Mouse (Mus musculus) cerebellum, postnatal 10 days (tissue): ENCODE data around the gene Mgarp.
"Not testable (repeated sequence)": the region's sequence is repeated elsewhere in the genome, so short reads cannot be mapped to it uniquely, and the experiment has no call there.

ENCODE experiments used
- DNase-seq, 2 experiments: peaks; one replicate each; pipeline ENCODE4 v3.0.0; 2021; ENCODE audit warnings: mixed read lengths in 2 of 2

The Mgarp gene

GRCm38 (mm10) chr3:51364703-51365516, 31.6 kb downstream of the Mgarp start:
- DNase-seq: peak; percentile 86 to 88

GRCm38 (mm10) chr3:51361066-51361465, 35.5 kb downstream of the Mgarp start:
- no peak for DNase-seq

GRCm38 (mm10) chr3:51359558-51360307, 36.8 kb downstream of the Mgarp start:
- no peak for DNase-seq

GRCm38 (mm10) chr3:51358660-51359557, 37.6 kb downstream of the Mgarp start:
- peak; percentile 50 to 52 for DNase-seq

GRCm38 (mm10) chr3:51358181-51358580, 38.4 kb downstream of the Mgarp start:
- peak; percentile 61 to 64 for DNase-seq

- no peak for DNase-seq
Observed at GRCm38 (mm10) chr3:51357624-51358023, 38.9 kb downstream of the Mgarp start.

GRCm38 (mm10) chr3:51357078-51357477, 39.5 kb downstream of the Mgarp start:
- DNase-seq: no peak

GRCm38 (mm10) chr3:51354956-51355355, 41.6 kb downstream of the Mgarp start:
- DNase-seq: not testable (repeated sequence)

GRCm38 (mm10) chr3:51354034-51354427, 42.5 kb downstream of the Mgarp start:
- no peak for DNase-seq

- DNase-seq: peak; percentile 57 to 70
Observed at GRCm38 (mm10) chr3:51353325-51354033, 43.1 kb downstream of the Mgarp start.

- no peak for DNase-seq
Observed at GRCm38 (mm10) chr3:51350806-51351205, 45.7 kb downstream of the Mgarp start.

- no peak for DNase-seq
Observed at GRCm38 (mm10) chr3:51348646-51349238, 47.8 kb downstream of the Mgarp start.

- DNase-seq: not testable (repeated sequence)
Observed at GRCm38 (mm10) chr3:51345017-51345416, 51.5 kb downstream of the Mgarp start.

GRCm38 (mm10) chr3:51344182-51344581, 52.4 kb downstream of the Mgarp start:
- not testable (repeated sequence) for DNase-seq

- DNase-seq: no peak
Observed at GRCm38 (mm10) chr3:51343260-51343659, 53.3 kb downstream of the Mgarp start.

GRCm38 (mm10) chr3:51342152-51342551, 54.4 kb downstream of the Mgarp start:
- no peak for DNase-seq

- peak; percentile 87 to 93 for DNase-seq
Observed at GRCm38 (mm10) chr3:51341268-51342081, 55.1 kb downstream of the Mgarp start.

GRCm38 (mm10) chr3:51340552-51341267, 55.8 kb downstream of the Mgarp start, which contains the start of gene Elf2:
Elf2 (minus strand) TSS chr3:51340663.
- DNase-seq: peak; percentile 83 to 91

- DNase-seq: peak; percentile 71 to 73
Observed at GRCm38 (mm10) chr3:51339734-51340551, 56.6 kb downstream of the Mgarp start.
